Mouse (Mus musculus): ENCODE measurements at regions not wholly inside any gene's neighbourhood (a gene's known extent, or its start where the extent isn't known, plus 50 kb on each side); places are given as distances from the start of the nearest gene placed in this dataset.
"Not testable (repeated sequence)": the region's sequence is repeated elsewhere in the genome, so short reads cannot be mapped to it uniquely, and the experiment has no call there.

DNA sequence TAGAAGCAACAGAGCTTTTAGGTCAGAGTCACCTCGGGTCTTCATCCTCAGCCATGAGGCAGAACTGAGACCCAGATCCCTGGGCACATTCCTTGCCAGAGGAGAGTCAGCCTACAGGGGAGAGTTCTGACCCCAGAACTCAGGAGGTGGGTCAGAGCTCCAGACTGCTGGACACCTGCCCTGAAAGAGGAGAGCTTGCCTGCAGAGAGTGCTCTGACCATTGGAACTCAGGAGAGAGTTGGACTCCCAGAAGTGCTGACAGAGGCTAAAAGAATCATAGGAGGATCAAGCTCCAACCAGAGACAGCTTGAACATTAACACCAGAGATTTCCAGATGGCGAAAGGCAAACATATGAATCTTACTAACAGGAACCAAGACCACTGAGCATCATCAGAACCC is 211.4 kb downstream of the Akain1 start:
- TF ChIP-seq CTCF, EP300 (IDR thresholded peaks at IDR 0.05; ENCODE audit: low read depth): not testable (repeated sequence)

Data from heart, postnatal 0 days (tissue).